Mouse (Mus musculus) limb, embryonic 11.5 days (tissue): ENCODE data around the gene Itpr1. TPM values are rescaled to one million over a fixed set of nuclear protein-coding genes. Genes with fewer than 3 reads are reported as not detected.

Experiments used
- ATAC-seq: fragments of 200-750 bp; cut with Nextera tagmentation; 2 replicates; pipeline ENCODE4 v1.8.0; 2017; ENCODE audit warnings: low read depth; ENCODE audit not compliant: insufficient number of reproducible peaks, low FRiP score, low TSS enrichment
- DNase-seq: peaks from one replicate; pipeline ENCODE4 v3.0.0-alpha.2; 2015; ENCODE audit warnings: low spot score
- H3K27ac ChIP-seq: fragments of 300-500 bp; sonication (generic); replicated peaks from 2 replicates; pipeline ENCODE4 v1.5.1; 2014; ENCODE audit warnings: low read depth, mild to moderate bottlenecking, low read length
- H3K27me3 ChIP-seq: fragments of 300-500 bp; sonication (generic); 2 replicates; pipeline ENCODE4 v1.6.1; 2014; ENCODE audit warnings: mild to moderate bottlenecking, low read length, mixed read lengths; ENCODE audit not compliant: control insufficient read depth, insufficient read depth
- H3K36me3 ChIP-seq: fragments of 300-500 bp; sonication (generic); 2 replicates; pipeline ENCODE4 v1.6.1; 2014; ENCODE audit warnings: mild to moderate bottlenecking, low read length, moderate library complexity, mixed read lengths; ENCODE audit not compliant: control insufficient read depth, insufficient read depth
- H3K4me1 ChIP-seq: fragments of 300-500 bp; sonication (generic); 2 replicates; pipeline ENCODE4 v1.6.1; 2014; ENCODE audit warnings: low read length, mixed read lengths; ENCODE audit not compliant: control insufficient read depth, insufficient read depth
- H3K4me2 ChIP-seq: fragments of 300-500 bp; sonication (generic); 2 replicates; pipeline ENCODE4 v1.6.1; 2014; ENCODE audit warnings: low read depth, mild to moderate bottlenecking, moderate library complexity; ENCODE audit not compliant: severe bottlenecking
- H3K4me3 ChIP-seq: fragments of 300-500 bp; sonication (generic); 2 replicates; pipeline ENCODE4 v1.5.1; 2014; ENCODE audit warnings: low read depth, low read length
- H3K9ac ChIP-seq: fragments of 300-500 bp; sonication (generic); 2 replicates; pipeline ENCODE4 v1.6.1; 2014; ENCODE audit warnings: mild to moderate bottlenecking, low read length
- H3K9me3 ChIP-seq: fragments of 300-500 bp; sonication (generic); 2 replicates; pipeline ENCODE4 v1.6.1; 2016; ENCODE audit warnings: low read length; ENCODE audit not compliant: control insufficient read depth
- WGBS: fragments of 180-500 bp; shearing (Covaris S2); extraction: QIAGEN DNeasy Blood & Tissue Kit; methylation state at CpG from one replicate; pipeline ENCODE4 v1.1.7; 2014; 5-methylcytosine and 5-hydroxymethylcytosine counted together
- polyA plus RNA-seq: library from polyadenylated mRNA; unstranded; fragments of >200 nt; fragmentation: Nextera tagmentation; extraction: Ambion mirVana; gene quantifications from 2 replicates; pipeline ENCODE4 v1.2.1, GENCODE M21; 2014

The Itpr1 gene
- polyA plus RNA-seq, 1 experiment from 2014 or later = 6.4 TPM

DNA sequence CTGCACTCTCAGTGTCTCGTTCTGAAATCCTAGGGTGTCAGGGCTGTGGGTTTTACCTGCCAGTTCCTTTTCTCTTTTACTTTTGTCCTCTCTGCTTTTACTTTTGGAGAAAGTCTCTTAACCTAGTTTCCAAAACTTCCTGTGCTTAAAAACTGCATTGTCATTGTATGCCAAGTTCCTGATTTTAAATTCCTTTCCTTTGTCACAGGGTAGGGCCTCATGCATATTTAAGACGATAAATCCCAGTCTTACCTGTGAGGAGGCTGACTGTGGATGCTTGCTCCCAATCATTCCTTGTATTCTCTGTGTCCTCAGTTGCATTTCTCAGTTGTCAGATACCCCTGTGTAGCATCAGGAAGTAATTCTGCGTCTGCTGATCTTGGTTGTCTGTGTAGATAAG is 118.4 kb downstream of the Itpr1 start:
- Histone ChIP-seq H3K4me3 (no peak overlapping the region), H3K4me2 (no peak overlapping the region), H3K27me3 (no peaks in the 10 kb centered on the region), H3K36me3 (no peaks in the 10 kb centered on the region), H3K9ac (no peak overlapping the region), H3K4me1 (no peaks in the 10 kb centered on the region), H3K9me3 (no peaks in the 10 kb centered on the region), H3K27ac (no peak overlapping the region)
- DNase-seq (no peak), ATAC-seq (no peak)
- 76% methylated on average over 3 of the region's 3 CpGs for WGBS

DNA sequence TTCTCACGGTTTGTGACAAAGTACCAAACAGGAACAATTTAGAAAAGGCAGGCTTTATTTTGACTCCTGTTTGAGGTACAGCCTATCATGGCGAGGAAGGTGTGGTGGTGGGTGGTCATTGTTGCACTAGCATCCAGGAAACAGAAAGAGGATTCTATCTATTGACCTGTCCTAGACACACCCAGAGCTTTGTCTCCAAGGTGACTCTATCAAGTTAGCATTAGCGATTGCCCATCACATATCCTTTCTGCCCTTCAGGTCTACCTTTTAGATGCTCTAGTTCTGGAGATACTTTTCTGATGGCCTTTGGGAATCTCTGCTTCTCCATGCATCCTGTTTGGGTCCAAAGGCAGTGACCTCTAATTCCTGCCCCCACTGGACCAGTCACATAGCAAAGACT is 121.2 kb downstream of the Itpr1 start:
- Histone ChIP-seq H3K9me3 (no peaks in the 10 kb centered on the region), H3K27ac (no peak overlapping the region), H3K9ac (no peak overlapping the region), H3K27me3 (no peaks in the 10 kb centered on the region), H3K4me3 (no peak overlapping the region), H3K36me3 (no peaks in the 10 kb centered on the region), H3K4me2 (no peak overlapping the region), H3K4me1 (no peaks in the 10 kb centered on the region)
- DNase-seq (no peak), ATAC-seq (no peak)
- WGBS = 91% methylated on average over 3 of the region's 3 CpGs

DNA sequence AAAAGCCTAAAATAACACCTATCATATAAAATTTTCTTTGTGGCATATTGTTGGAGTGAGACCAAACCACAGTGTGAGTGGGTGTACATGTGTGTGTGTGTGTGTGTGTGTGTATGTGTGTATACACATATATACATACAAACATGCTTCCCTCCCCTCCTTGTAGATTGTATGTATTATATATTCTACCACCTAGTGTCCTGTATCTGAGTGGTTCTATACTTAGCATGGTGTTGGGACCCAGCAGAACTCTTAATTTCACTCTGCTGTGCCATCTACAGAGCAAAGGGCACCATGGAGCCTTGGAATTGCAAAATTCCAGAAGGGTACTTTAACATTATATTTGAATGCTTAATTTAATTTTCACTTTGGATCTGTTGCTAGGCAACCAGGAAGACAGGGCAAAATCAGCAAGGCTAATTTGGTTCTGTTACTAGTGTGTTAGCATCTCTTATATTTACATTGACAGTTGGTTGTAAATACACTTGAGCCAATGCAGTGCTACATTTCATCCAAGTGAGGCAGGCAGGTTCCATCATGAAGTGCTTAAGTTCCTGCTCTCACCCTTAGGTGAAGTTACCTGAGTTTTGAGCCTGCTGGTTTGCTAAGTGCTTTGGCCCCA is 122.4 kb downstream of the Itpr1 start:
- Histone ChIP-seq H3K36me3 (no peaks in the 10 kb centered on the region), H3K9me3 (no peaks in the 10 kb centered on the region), H3K27me3 (no peaks in the 10 kb centered on the region), H3K4me1 (no peaks in the 10 kb centered on the region), H3K4me2 (no peak overlapping the region), H3K27ac (no peak overlapping the region), H3K4me3 (no peak overlapping the region), H3K9ac (no peak overlapping the region)
- no peak for DNase-seq
- ATAC-seq = no peak

DNA sequence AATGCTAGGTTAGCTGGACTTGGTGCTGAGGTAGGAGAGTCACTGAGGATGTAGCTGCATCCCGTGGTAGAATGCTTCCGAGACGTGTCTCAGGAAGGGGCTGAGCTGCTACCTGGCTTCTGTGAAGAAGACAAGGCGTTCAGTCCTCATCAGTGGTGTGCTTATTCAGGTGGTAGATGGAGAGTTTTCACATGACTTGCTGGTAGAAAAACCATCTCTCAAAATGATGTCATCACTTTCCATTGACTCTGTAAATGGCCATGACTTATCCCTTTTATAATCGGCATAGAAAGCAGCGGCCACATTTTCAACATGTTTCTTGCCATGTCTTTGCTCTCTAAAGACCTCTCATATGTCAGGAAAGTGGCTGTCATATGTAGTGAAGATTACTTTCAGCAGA is 123.6 kb downstream of the Itpr1 start:
- Histone ChIP-seq H3K4me1 (no peaks in the 10 kb centered on the region), H3K27me3 (no peaks in the 10 kb centered on the region), H3K27ac (no peak overlapping the region), H3K4me2 (no peak overlapping the region), H3K4me3 (no peak overlapping the region), H3K36me3 (no peaks in the 10 kb centered on the region), H3K9me3 (no peaks in the 10 kb centered on the region), H3K9ac (no peak overlapping the region)
- 93% methylated on average over 6 of the region's 6 CpGs for whole genome bisulfite sequencing
- ATAC-seq = no peak
- no peak for DNase-seq

DNA sequence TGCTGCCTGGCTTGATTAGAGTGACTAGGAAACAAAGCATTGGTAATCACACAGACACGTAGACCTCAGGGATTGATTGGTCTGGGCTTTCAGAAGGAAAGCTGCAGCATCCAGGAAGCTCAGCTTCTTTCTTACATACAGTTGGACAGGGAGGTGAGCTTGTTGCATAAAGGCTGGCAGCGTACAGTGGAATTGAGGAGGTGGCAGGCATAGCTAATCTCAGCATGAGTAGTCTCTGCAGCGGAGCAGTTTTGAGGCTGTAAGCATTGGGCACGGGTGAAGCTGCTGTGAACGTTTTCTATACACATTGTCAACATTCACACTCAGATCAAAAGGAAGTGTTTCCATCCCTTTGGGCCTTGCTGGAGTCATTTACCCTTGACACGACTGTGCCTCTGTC is 124.4 kb downstream of the Itpr1 start:
- WGBS = 58% methylated on average over 6 of the region's 6 CpGs
- Histone ChIP-seq H3K4me2 (no peak overlapping the region), H3K27me3 (no peaks in the 10 kb centered on the region), H3K9me3 (no peaks in the 10 kb centered on the region), H3K9ac (no peak overlapping the region), H3K36me3 (no peaks in the 10 kb centered on the region), H3K4me1 (no peaks in the 10 kb centered on the region), H3K27ac (no peak overlapping the region), H3K4me3 (no peak overlapping the region)
- DNase-seq (no peak), ATAC-seq (no peak)

DNA sequence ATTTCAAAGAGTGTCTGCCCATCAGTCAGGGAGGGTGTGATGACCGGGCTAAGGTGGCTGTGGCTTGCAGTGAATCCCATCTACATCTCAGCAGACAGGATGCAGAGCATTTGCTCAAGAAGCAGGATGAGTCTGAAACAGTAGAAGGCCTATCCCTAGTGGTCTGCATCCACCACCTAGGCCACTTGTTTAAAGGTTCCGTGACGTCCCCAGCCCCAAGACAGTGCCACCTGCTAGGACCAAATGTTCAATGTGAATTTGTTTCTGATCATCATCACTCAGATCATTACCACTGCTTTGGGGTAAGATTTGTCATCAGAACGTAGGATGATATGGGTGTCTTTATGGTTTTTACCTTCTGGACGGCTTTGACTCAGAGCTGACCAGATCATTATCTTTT is 125.5 kb downstream of the Itpr1 start:
- 89% methylated on average over 5 of the region's 5 CpGs for WGBS
- Histone ChIP-seq H3K4me1 (no peaks in the 10 kb centered on the region), H3K36me3 (no peaks in the 10 kb centered on the region), H3K4me2 (no peak overlapping the region), H3K4me3 (no peak overlapping the region), H3K27me3 (no peaks in the 10 kb centered on the region), H3K9ac (no peak overlapping the region), H3K27ac (no peak overlapping the region), H3K9me3 (no peaks in the 10 kb centered on the region)
- DNase-seq (no peak), ATAC-seq (no peak)

DNA sequence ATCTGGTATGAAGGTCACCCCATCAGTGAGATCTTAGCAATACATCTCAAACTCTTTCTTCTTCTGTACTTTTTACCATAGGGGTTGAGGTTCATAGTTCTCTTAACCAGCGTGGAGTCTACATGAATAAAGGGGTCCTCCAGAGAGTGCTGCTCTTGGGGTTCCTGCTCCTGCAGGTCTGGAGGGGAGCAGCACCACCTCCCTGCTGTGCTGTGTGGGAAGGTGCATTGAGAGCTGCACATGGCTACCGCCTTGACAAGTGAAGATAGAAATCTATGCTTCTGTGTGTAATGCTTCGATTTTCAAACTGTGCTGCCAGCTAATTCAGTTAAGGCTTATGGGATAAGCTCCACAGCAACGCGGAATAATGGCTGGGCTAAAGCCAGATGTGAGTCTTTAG is 130.1 kb downstream of the Itpr1 start:
- no peaks in the 10 kb centered on the region for H3K9me3 ChIP-seq
- H3K27ac ChIP-seq = no peak overlapping the region
- H3K4me3 ChIP-seq = no peak overlapping the region
- WGBS = 82% methylated on average over 5 of the region's 5 CpGs
- no peak overlapping the region for H3K4me2 ChIP-seq
- H3K27me3 ChIP-seq = no peaks in the 10 kb centered on the region
- no peaks in the 10 kb centered on the region for H3K36me3 ChIP-seq
- H3K9ac ChIP-seq = no peak overlapping the region
- no peak for DNase-seq
- ATAC-seq = no peak
- no peaks in the 10 kb centered on the region for H3K4me1 ChIP-seq

DNA sequence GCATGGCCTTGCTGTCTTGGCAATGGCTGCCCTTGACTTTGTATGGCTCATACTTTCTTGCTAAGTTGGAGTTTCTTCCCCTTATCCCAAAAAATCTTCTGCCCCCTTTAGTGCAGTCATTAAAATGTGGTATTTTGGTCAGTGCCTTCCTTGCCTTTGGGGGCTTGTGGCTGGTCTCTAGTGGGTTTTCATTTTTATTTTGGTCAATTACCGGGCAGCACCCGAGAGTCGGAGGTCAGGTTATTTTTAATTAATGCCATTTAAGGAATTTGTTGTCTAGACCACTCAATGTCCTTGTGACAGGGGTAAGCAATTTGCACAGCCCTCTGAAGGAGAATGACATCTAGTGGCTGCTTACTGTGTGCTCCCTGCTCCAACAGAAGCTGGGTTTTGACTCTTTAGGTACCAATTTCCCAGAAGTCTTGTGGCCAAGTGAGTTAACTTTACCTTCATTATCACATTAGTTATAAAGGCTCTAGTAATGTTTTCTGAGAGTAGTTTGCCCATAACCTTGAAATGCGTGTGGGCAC is 130.9 kb downstream of the Itpr1 start:
- Histone ChIP-seq H3K9me3 (no peaks in the 10 kb centered on the region), H3K4me1 (no peaks in the 10 kb centered on the region), H3K9ac (no peak overlapping the region), H3K27ac (no peak overlapping the region), H3K4me2 (no peak overlapping the region), H3K27me3 (no peaks in the 10 kb centered on the region), H3K4me3 (no peak overlapping the region), H3K36me3 (no peaks in the 10 kb centered on the region)
- 63% methylated on average over 4 of the region's 4 CpGs for WGBS
- ATAC-seq = no peak
- no peak for DNase-seq

DNA sequence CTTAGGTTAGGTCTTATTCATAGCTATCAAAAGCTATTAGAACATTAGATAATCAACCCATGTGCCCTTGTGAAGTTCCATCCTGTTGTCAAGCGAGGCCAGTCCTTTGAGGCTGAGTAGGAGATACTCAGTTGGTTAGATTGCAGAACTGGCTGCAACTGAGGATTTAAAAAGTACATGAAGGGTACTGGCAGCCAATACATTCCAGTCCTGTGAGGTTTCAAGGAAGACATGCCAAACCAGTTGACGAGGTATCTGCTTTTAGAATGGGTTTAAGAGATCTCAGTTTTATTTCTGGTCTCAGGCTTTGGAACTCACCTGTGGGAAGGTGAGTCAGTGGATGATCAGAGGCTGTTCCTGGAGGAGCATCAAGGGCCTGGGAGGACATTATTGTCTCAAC is 137.9 kb downstream of the Itpr1 start:
- no peaks in the 10 kb centered on the region for H3K9me3 ChIP-seq
- H3K27me3 ChIP-seq = no peaks in the 10 kb centered on the region
- H3K9ac ChIP-seq = no peak overlapping the region
- H3K4me1 ChIP-seq = no peaks in the 10 kb centered on the region
- DNase-seq (no peak), ATAC-seq (no peak)
- H3K4me2 ChIP-seq = no peak overlapping the region
- H3K36me3 ChIP-seq = no peaks in the 10 kb centered on the region
- 82% methylated on average over 2 of the region's 2 CpGs for WGBS
- no peak overlapping the region for H3K27ac ChIP-seq
- H3K4me3 ChIP-seq = no peak overlapping the region
